Mouse (Mus musculus): Measurements from ENCODE around the gene Acadl. TPM values are rescaled to one million over a fixed set of nuclear protein-coding genes. Genes with fewer than 3 reads are reported as not detected.

Acadl gene
- polyA plus RNA-seq, 1 experiment from 2014 or later, result 128 TPM

DNA sequence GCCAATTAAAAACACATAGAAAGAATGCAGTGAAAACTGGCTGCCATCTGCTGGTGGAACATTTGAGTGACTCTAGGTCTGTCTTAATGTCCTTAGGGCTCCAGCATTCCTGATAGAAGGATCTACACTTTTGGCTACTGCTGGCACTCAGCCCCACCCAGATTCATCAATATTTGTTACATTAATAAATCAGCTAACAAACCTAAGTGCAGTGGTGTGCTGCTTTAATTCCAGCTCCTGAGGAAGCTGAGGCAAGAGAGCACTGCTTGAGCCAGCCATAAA, 32.7 kb upstream of the Acadl start:
- no peaks in the 10 kb centered on the region for H3K27me3 ChIP-seq (ENCODE audit: insufficient read depth, low read length)
- no peaks in the 10 kb centered on the region for H3K36me3 ChIP-seq (ENCODE audit: insufficient read depth)
- H3K4me3 ChIP-seq (ENCODE audit: low read depth, low read length), result no peak overlapping the region
- no peaks in the 10 kb centered on the region for H3K9me3 ChIP-seq (ENCODE audit: low read depth, low read length)
- H3K27ac ChIP-seq (ENCODE audit: low read depth), result no peak overlapping the region
- peaks cover 4% of the 10 kb centered on the region; the same call in 1 of the 2 replicates for H3K4me1 ChIP-seq (ENCODE audit: insufficient read depth)
- 0 out of 2 replicates have a peak overlapping the region, but pooled peaks have one; percentile 1 for H3K9ac ChIP-seq
- H3K4me2 ChIP-seq, result peak overlapping the region; percentile 47
- peak; percentile 68 for TF ChIP-seq CTCF (IDR thresholded peaks at IDR 0.05; ENCODE audit: low read depth)
- ATAC-seq (ENCODE audit: insufficient read depth), result peak; percentile 88
- peak; percentile 87 for DNase-seq

GRCm38 (mm10) chr1:66895093-66895836, 32.2 kb upstream of the Acadl start:
- no peaks in the 10 kb centered on the region for H3K36me3 ChIP-seq (ENCODE audit: insufficient read depth)
- H3K9ac ChIP-seq, result no peak overlapping the region
- no peak overlapping the region; the same call in 1 of the 2 replicates for H3K4me2 ChIP-seq
- TF ChIP-seq CTCF (IDR thresholded peaks at IDR 0.05; ENCODE audit: low read depth), result no peak
- DNase-seq (no peak), ATAC-seq (ENCODE audit: insufficient read depth) (no peak)
- peaks cover 4% of the 10 kb centered on the region; the same call in 1 of the 2 replicates for H3K4me1 ChIP-seq (ENCODE audit: insufficient read depth)
- no peaks in the 10 kb centered on the region for H3K9me3 ChIP-seq (ENCODE audit: low read depth, low read length)
- H3K27me3 ChIP-seq (ENCODE audit: insufficient read depth, low read length), result no peaks in the 10 kb centered on the region
- WGBS, result 67% methylated on average over 6 of the region's 6 CpGs
- no peak overlapping the region for H3K27ac ChIP-seq (ENCODE audit: low read depth)
- H3K4me3 ChIP-seq (ENCODE audit: low read depth, low read length), result no peak overlapping the region

GRCm38 (mm10) chr1:66887175-66887574, 24.1 kb upstream of the Acadl start:
- ATAC-seq (ENCODE audit: insufficient read depth) (no peak), DNase-seq (no peak)
- Histone ChIP-seq H3K27ac (ENCODE audit: low read depth) (no peak overlapping the region), H3K9ac (no peak overlapping the region), H3K4me3 (ENCODE audit: low read depth, low read length) (no peak overlapping the region), H3K36me3 (ENCODE audit: insufficient read depth) (no peaks in the 10 kb centered on the region), H3K27me3 (ENCODE audit: insufficient read depth, low read length) (no peaks in the 10 kb centered on the region), H3K4me2 (no peak overlapping the region), H3K4me1 (ENCODE audit: insufficient read depth) (no peaks in the 10 kb centered on the region), H3K9me3 (ENCODE audit: low read depth, low read length) (no peaks in the 10 kb centered on the region)
- no peak for TF ChIP-seq CTCF (IDR thresholded peaks at IDR 0.05; ENCODE audit: low read depth)
- WGBS, result 97% methylated on average over 1 of the region's 1 CpGs

DNA sequence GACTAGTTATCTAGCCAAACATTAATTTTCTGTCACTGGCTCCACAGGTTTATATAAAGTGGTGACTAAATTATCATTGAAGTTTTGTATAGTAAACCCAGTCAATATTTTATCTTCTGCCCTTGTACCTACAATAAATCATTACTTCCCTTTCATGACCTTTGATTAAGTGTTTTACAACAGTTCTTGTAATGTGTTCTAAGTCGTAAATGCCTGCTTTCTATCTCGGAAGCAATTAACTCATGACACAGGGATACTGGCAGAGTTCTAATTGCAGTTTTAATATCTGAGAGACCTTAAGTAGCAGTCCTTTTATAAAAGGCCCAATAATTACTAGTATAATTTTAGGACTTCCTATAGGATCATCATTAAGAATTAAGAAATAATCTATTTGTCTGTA, 17.1 kb upstream of the Acadl start:
- Histone ChIP-seq H3K4me2 (no peak overlapping the region), H3K27me3 (ENCODE audit: insufficient read depth, low read length) (no peaks in the 10 kb centered on the region), H3K9ac (no peak overlapping the region), H3K9me3 (ENCODE audit: low read depth, low read length) (no peaks in the 10 kb centered on the region), H3K36me3 (ENCODE audit: insufficient read depth) (no peaks in the 10 kb centered on the region), H3K4me3 (ENCODE audit: low read depth, low read length) (no peak overlapping the region), H3K4me1 (ENCODE audit: insufficient read depth) (no peaks in the 10 kb centered on the region), H3K27ac (ENCODE audit: low read depth) (no peak overlapping the region)
- ATAC-seq (ENCODE audit: insufficient read depth), result no peak
- 68% methylated on average over 2 of the region's 2 CpGs for WGBS
- no peak for TF ChIP-seq CTCF (IDR thresholded peaks at IDR 0.05; ENCODE audit: low read depth)
- DNase-seq, result no peak

DNA sequence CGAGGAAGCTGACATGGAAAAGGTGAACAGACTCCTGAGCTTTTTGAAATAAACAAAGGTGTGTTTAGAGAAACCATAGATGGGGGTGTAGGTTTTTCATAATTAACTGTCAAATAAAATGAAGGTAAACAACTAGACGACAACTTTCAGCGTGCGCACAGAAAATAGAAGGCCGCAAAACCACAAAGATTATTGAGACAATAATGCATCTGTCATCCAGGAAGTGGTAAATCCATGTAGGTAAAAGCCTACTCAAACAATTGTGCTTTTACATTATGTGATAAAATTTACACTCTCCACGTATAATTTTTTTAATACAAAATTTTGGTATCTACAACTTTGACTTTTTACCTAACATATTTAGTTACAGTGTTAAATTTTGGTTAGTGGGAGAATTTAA, 11.7 kb upstream of the Acadl start:
- no peak for TF ChIP-seq CTCF (IDR thresholded peaks at IDR 0.05; ENCODE audit: low read depth)
- H3K27me3 ChIP-seq (ENCODE audit: insufficient read depth, low read length), result no peaks in the 10 kb centered on the region
- H3K36me3 ChIP-seq (ENCODE audit: insufficient read depth), result no peaks in the 10 kb centered on the region
- no peak overlapping the region for H3K4me3 ChIP-seq (ENCODE audit: low read depth, low read length)
- H3K27ac ChIP-seq (ENCODE audit: low read depth), result no peak overlapping the region
- 83% methylated on average over 6 of the region's 6 CpGs for WGBS
- DNase-seq (no peak), ATAC-seq (ENCODE audit: insufficient read depth) (no peak)
- no peak overlapping the region for H3K9ac ChIP-seq
- no peaks in the 10 kb centered on the region for H3K9me3 ChIP-seq (ENCODE audit: low read depth, low read length)
- H3K4me1 ChIP-seq (ENCODE audit: insufficient read depth), result no peaks in the 10 kb centered on the region
- no peak overlapping the region for H3K4me2 ChIP-seq

GRCm38 (mm10) chr1:66871591-66871990, 8.5 kb upstream of the Acadl start:
- Histone ChIP-seq H3K36me3 (ENCODE audit: insufficient read depth) (no peaks in the 10 kb centered on the region), H3K4me3 (ENCODE audit: low read depth, low read length) (no peak overlapping the region), H3K9ac (no peak overlapping the region), H3K9me3 (ENCODE audit: low read depth, low read length) (no peaks in the 10 kb centered on the region), H3K4me1 (ENCODE audit: insufficient read depth) (no peaks in the 10 kb centered on the region), H3K27ac (ENCODE audit: low read depth) (no peak overlapping the region), H3K27me3 (ENCODE audit: insufficient read depth, low read length) (no peaks in the 10 kb centered on the region), H3K4me2 (no peak overlapping the region)
- DNase-seq (peak; percentile 45), ATAC-seq (ENCODE audit: insufficient read depth) (no peak)
- WGBS, result 53% methylated on average over 7 of the region's 7 CpGs
- TF ChIP-seq CTCF (IDR thresholded peaks at IDR 0.05; ENCODE audit: low read depth), result no peak

DNA sequence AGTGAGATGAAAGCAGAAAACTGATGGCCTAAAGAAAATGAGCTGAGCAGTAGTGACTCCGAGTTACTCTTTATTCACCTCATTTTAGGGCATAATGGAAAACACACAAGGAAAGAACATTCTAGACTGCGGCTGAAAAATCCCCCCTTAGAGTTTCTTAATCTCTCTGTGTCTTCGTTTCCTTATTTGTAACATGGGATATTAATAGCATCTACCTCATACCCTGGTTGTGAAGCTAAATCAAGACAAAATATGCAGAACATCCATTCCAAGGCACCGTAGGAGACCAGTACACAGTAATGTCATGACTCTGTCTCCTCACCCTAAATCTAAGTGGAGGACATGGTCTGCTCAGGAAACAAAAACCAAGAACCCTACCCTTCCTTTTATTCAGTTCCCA, 2.6 kb upstream of the Acadl start:
- Histone ChIP-seq H3K27me3 (ENCODE audit: insufficient read depth, low read length) (no peaks in the 10 kb centered on the region), H3K9ac (no peak overlapping the region), H3K4me3 (ENCODE audit: low read depth, low read length) (no peak overlapping the region), H3K4me1 (ENCODE audit: insufficient read depth) (peaks cover 6% of the 10 kb centered on the region; the same call in 1 of the 2 replicates), H3K9me3 (ENCODE audit: low read depth, low read length) (no peaks in the 10 kb centered on the region), H3K4me2 (no peak overlapping the region), H3K36me3 (ENCODE audit: insufficient read depth) (no peaks in the 10 kb centered on the region), H3K27ac (ENCODE audit: low read depth) (no peak overlapping the region)
- ATAC-seq (ENCODE audit: insufficient read depth) (no peak), DNase-seq (no peak)
- TF ChIP-seq CTCF (IDR thresholded peaks at IDR 0.05; ENCODE audit: low read depth), result no peak
- WGBS, result 84% methylated on average over 4 of the region's 4 CpGs

Measured in lung, embryonic 14.5 days (tissue).